Mouse (Mus musculus) left cerebral cortex, adult 18-20 months (tissue): Measurements from ENCODE around the gene 4930563M21Rik. TPM values are rescaled to one million over a fixed set of nuclear protein-coding genes. Genes with fewer than 3 reads are reported as not detected.
"Not testable (repeated sequence)": the region's sequence is repeated elsewhere in the genome, so short reads cannot be mapped to it uniquely, and the experiment has no call there.

Experiments
- DNase-seq, 2 experiments: peaks; one replicate each; pipeline ENCODE4 v3.0.0; 2021 to 2022; ENCODE audit warnings: low spot score in 2 of 2, mixed read lengths in 1 of 2
- long read RNA-seq, 2 experiments: library from polyadenylated mRNA; stranded (forward); transcript quantifications; one replicate each; pipeline ENCODE4 v2.0.0; 2021
- total RNA-seq, 2 experiments: library from RNA; stranded (reverse); gene quantifications; 2 replicates each; pipeline ENCODE4 v1.2.3; 2021

Gene 4930563M21Rik
- not detected for total RNA-seq
- long read RNA-seq, experiment 1: 0 reads
- long read RNA-seq, experiment 2: 0 reads

GRCm38 (mm10) chr9:56010450-56010849 is at the start of gene 4930563M21Rik:
4930563M21Rik (minus strand) TSS chr9:56010550.
- DNase-seq: no peak

DNA sequence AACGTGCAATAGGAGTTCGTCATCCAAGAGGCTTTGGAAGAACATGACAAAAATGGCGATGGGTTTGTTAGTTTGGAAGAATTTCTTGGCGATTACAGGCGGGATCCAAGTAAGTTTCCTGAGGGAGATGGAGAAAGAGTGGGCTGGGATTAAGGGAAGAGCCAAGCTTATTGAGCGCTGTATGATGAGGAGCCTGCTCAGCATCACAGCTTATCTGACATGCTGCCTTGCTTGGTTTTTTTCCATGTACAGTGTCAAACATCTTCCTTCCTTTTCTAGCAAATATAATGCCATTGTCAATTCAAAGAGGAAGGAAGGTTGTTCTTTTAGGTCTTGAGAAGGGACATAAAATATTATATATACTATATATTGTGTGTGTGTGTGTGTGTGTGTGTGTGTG is 45.8 kb upstream of the 4930563M21Rik start:
- no peak for DNase-seq

- DNase-seq: no peak
These were observed 43.4 kb upstream of the 4930563M21Rik start for GRCm38 (mm10) chr9:56053796-56054195.

DNA sequence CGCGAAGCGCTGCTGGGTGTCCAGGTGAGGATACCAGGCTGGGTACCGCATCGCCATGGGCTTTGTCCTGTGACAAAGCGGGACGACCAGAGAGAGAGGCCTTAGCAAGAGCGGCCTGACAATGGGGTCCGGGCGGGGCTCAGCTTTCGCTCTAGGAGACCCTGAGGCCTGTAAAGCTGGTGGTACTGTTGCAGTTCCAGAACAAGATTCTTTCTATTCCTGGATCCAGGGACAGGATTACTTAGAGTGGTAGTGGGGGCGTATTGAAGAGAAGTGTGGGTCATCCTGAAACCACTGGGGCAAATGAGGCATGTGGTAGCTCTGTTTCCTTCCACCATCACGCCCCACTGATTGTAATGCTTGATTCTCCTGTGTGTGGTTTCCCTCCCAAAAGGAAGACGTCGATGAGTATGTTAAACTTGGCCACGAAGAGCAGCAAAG is 31.9 kb upstream of the 4930563M21Rik start:
- DNase-seq: no peak

GRCm38 (mm10) chr9:56041372-56042180 is 31.2 kb upstream of the 4930563M21Rik start, which contains the start of gene Rcn2:
Rcn2 (plus strand) TSS chr9:56041845.
- peak; percentile 91 to 92 for DNase-seq

DNA sequence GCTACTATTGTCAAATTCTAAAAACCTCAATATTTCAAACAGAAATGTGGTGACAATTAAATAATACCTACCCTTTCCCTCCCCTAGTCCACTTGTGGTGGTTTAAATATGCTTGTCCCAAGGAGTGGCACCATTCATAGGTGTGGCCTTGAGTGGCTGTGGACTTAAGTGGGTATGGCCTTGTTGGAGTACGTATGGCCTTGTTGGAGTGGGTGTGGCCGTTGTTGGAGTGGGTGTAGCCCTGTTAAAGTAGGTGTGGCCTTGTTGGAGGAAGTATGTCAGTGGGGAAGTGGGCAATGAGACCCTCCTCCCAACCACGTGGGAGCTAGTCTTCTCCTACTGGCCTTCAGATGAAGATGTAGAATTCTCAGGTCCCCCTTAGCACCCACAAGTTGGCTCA is 21.9 kb upstream of the 4930563M21Rik start:
- no peak for DNase-seq

- no peak for DNase-seq
These were observed 16.9 kb upstream of the 4930563M21Rik start for GRCm38 (mm10) chr9:56027292-56027691.

GRCm38 (mm10) chr9:56024772-56025171 is 14.4 kb upstream of the 4930563M21Rik start:
- DNase-seq: peak in 1 of 2 experiments; percentile 6

GRCm38 (mm10) chr9:56004679-56005078 is 5.7 kb downstream of the 4930563M21Rik start:
- not testable (repeated sequence) for DNase-seq

- peak; percentile 30 to 40 for DNase-seq
These were observed 63.5 kb downstream of the 4930563M21Rik start for GRCm38 (mm10) chr9:55946819-55947218.

- no peak for DNase-seq
These were observed 69.0 kb downstream of the 4930563M21Rik start for GRCm38 (mm10) chr9:55941356-55941755.

GRCm38 (mm10) chr9:55938618-55938985 is 71.7 kb downstream of the 4930563M21Rik start:
- DNase-seq: no peak

- DNase-seq: peak; percentile 85 to 88
These were observed 72.4 kb downstream of the 4930563M21Rik start, which contains the start of gene Scaper for GRCm38 (mm10) chr9:55937664-55938617. Scaper (minus strand) TSS chr9:55938119.

DNA sequence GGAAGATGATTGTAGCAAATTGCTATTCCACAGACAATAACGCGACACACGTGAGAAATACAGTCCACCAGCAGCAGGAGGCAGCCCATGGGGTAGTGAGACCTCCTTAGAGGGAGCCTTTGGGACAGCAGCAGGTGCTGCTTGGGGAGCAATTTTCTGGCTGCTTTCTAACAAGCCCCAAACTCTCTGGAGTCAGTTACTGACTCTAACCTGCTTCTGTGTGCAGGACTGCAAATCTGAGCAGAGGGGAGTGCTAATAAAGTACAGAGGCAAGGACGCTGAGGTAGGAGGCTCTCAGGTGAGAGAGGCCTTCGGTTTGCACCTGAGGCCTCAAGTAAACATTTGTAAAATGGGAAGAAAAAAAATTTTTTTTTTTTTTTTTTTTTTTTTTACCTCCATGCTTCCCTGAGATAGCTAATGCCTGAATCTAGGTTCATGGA is 73.1 kb downstream of the 4930563M21Rik start:
- DNase-seq: peak; percentile 8

DNA sequence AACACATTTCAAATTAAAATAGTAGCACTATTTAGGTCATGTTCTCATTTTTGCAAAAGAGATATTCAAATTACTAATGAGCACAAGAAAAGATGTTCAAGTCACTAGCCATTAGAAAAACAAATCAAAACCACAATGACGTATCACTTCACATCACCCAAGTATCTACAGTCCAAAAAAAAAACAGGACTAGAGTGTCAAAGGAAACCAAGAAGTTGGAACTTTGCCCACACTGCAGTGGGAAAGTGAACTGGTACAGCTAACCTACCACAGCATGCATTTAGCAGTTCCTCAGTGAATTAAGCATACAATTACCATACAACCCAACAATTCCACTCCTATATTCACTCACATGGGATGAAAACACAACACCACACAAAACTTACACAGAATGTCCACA is 77.9 kb downstream of the 4930563M21Rik start:
- no peak for DNase-seq

DNA sequence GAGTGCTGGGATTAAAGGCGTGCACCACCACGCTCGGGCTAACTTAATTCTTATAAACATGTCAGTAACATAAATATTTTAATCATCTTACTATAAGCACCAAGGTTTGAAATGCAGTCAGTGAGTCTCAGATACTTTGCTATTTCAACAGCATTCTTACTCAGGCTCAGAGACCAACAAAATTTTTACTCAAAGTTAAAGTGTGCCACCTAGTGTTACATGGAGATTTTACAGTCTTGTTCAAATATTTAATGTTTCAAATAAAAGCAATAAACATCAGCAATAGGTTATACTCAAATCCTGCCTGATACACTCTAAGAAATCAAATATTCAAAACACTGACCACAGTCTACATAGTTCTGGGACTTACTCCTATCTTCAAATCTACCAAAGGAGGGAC is 91.8 kb downstream of the 4930563M21Rik start:
- DNase-seq: no peak

DNA sequence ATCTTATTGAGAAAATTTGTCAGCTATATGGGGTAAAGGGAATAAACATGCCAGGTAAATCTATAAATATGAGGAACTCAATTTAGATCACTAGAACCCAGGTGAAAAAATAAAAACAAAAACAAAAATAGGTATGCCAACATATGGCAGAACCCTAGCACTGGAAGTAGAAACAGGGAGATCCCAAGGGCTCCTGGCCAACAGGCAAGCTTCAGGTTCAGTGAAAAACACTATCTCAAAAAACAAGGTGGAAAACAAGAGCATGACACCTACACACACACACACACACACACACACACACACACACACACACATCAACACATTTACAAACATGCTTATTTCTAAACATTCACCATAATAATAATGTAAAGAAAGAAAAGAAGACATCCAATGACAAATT is 93.6 kb downstream of the 4930563M21Rik start:
- no peak for DNase-seq
